Mouse (Mus musculus) brain, embryonic 14.5 days (tissue): ENCODE measurements around the gene Wwox.

Source experiments
- CTCF ChIP-seq: fragments of 200-500 bp; IDR thresholded peaks from 2 replicates; pipeline ENCODE4 v1.5.1; 2012; ENCODE audit warnings: inconsistent platforms, mild to moderate bottlenecking, moderate library complexity, borderline replicate concordance; ENCODE audit not compliant: insufficient read depth, insufficient read length; ENCODE audit errors: extremely low read depth
- POLR2A ChIP-seq: fragments of 200-500 bp; IDR thresholded peaks from 2 replicates; pipeline ENCODE4 v1.6.1; 2012; ENCODE audit warnings: mild to moderate bottlenecking, inconsistent platforms, borderline replicate concordance; ENCODE audit not compliant: poor library complexity, insufficient read depth, insufficient read length, severe bottlenecking; ENCODE audit errors: extremely low read depth

DNA sequence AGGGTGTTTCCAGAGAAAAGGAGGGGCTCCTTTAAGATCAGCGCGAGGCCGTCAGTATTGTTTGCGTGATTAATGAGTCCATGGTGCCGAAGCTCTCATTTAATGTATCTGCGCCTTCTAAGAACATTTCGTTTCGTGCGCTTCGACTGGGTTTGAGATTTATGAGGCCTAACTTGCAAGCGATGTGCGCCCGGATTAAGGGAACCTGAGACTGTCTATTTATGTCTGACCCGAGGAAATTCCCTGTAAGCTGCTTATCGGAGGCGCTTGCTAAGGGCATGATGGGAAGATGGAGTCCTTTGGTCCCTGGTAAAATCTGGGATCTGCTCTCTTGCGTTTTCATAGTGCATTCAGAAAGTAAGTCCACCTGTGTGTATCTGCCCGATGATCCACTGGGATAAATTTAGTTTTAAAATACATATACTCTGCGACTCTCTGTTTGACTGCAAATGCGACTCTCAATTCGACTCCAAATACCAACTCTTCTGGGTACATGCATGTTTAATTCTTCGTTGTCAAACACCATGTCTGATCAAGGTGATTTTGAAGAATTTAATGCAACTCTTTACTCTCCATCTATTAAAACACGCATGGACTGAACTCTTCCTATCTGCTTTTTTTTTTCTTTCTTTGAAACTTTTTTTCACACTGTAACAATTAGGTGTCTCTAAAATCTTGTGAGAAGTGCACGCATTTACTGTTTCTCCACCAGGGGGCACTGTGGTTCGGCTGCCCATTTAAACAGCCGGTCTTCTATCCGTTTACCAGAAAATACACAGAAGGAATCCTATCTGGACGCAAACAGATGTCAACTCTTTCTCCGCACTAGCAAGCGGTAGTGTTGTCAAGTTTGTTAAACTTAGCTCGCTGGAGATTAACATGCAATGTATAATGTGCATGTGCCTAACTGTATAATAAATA is 331.7 kb downstream of the Wwox start:
- TF ChIP-seq CTCF = peak; percentile 78; the same call in 1 of the 2 replicates
- TF ChIP-seq POLR2A = no peak
